Mouse (Mus musculus): ENCODE data around the gene Tmem238. TPM values are rescaled to one million over a fixed set of nuclear protein-coding genes. Genes with fewer than 3 reads are reported as not detected.

Gene Tmem238
- polyA plus RNA-seq, 1 experiment from 2014 or later, result 6.2 TPM

DNA sequence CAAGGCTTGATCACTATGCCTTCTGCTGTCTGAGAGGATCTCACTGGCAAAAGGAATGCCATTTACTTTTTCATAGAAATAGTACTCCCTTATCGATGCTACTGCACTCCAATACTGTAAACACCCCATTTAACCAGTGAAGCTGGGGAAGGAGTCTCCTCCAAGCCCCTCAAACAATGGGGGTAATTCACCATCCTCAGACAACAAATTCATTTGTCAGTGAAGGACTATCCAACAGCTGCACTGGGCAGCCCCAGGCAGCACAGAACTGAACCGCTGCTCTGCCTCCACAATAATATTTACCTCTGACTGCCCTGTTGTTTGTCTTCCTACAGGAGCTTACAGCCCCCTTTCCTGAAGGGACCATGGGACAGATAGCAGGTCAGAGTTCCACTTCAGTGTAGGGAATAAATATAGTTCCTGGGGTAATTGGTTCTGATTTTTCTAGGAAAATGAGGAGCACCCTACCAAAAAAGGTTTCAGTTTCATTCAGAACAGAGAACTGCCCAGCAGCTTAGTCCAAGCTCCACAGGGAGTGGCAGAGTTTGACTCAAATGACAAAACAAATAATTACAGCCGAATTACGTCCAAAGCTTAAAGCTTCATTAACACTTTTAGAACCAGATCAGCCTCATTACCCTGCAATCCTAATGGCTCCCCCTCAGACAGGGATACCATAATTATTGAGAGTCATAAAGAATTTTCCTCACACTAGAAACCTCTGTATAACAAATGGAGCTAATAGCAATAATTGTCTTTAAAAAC is 24.3 kb downstream of the Tmem238 start:
- Histone ChIP-seq H3K4me2 (replicated peaks) (no peak overlapping the region), H3K4me3 (no peak overlapping the region), H3K9me3 (no peaks in the 10 kb centered on the region), H3K4me1 (peaks cover 4% of the 10 kb centered on the region), H3K36me3 (no peaks in the 10 kb centered on the region), H3K9ac (no peak overlapping the region), H3K27me3 (0 out of 2 replicates have a peak, but pooled peaks cover 2% of the 10 kb centered on the region), H3K27ac (no peak overlapping the region)
- WGBS, result 11% methylated on average over 4 of the region's 4 CpGs
- ATAC-seq (ENCODE audit: insufficient number of reproducible peaks, insufficient read depth, low FRiP score, low TSS enrichment), result no peak

- H3K9me3 ChIP-seq, result no peaks in the 10 kb centered on the region
- H3K27me3 ChIP-seq, result no peaks in the 10 kb centered on the region
- H3K4me3 ChIP-seq, result no peak overlapping the region
- no peaks in the 10 kb centered on the region; the same call in 1 of the 2 replicates for H3K4me1 ChIP-seq
- no peak for ATAC-seq (ENCODE audit: insufficient number of reproducible peaks, insufficient read depth, low FRiP score, low TSS enrichment)
- no peak overlapping the region for H3K4me2 ChIP-seq (replicated peaks)
- 44% methylated on average over 1 of the region's 1 CpGs for WGBS
- H3K9ac ChIP-seq, result no peak overlapping the region
- no peaks in the 10 kb centered on the region for H3K36me3 ChIP-seq
- no peak overlapping the region for H3K27ac ChIP-seq
Observed at GRCm38 (mm10) chr7:4759670-4760069, 29.8 kb downstream of the Tmem238 start.

DNA sequence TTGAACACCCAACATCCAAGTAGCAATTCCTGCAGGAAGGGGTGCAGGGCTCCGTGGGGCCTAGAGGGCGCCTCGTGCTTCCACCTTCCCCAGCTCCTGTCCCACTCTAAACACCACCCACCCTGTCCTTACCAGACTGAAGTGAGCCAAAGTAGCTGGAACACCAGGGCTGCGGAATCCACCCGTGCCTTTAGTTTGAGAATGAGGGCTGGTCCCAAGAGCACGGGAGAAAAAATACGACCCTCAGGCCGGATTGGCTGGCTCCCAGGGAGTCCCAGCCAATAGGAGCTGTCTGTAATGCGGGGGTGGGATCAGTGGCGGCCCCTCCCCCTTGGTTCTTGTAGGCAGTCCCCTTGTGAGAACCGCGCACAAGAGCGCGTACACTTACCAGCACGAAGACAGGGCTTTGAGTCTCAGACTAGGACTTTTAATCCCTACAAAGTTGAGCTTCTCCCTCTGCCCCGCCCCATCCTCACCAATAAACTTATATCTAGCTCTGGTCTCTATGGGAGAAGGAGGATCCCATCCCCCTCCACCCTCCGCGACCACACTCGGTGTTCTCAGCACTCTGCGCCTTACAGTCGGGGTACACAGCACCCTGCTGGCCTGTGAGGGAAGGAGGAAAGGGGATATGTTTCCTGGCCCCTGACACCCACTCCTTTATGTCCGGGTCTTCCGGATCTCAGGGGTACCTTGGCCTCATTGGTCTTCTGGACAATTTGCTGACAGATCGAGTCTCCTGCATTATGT is 36.5 kb downstream of the Tmem238 start, which contains the start of gene Cox6b2:
Gene Cox6b2, minus strand, starts transcription at position 274 of the 750 bp plus-strand sequence.
- Histone ChIP-seq H3K9ac (peak within 1 kb of the TSS; percentile 19; the same call in 1 of the 2 replicates), H3K9me3 (no peaks in the 10 kb centered on the region), H3K4me3 (peak within 1 kb of the TSS; percentile 43), H3K27me3 (no peaks in the 10 kb centered on the region), H3K4me1 (peaks cover 10% of the 10 kb centered on the region; the same call in 1 of the 2 replicates), H3K36me3 (no peaks in the 10 kb centered on the region), H3K4me2 (replicated peaks) (peak within 1 kb of the TSS; percentile 47), H3K27ac (peak within 1 kb of the TSS; percentile 86)
- WGBS, result 3% methylated on average over 24 of the region's 24 CpGs
- ATAC-seq (ENCODE audit: insufficient number of reproducible peaks, insufficient read depth, low FRiP score, low TSS enrichment), result peak; percentile 92

DNA sequence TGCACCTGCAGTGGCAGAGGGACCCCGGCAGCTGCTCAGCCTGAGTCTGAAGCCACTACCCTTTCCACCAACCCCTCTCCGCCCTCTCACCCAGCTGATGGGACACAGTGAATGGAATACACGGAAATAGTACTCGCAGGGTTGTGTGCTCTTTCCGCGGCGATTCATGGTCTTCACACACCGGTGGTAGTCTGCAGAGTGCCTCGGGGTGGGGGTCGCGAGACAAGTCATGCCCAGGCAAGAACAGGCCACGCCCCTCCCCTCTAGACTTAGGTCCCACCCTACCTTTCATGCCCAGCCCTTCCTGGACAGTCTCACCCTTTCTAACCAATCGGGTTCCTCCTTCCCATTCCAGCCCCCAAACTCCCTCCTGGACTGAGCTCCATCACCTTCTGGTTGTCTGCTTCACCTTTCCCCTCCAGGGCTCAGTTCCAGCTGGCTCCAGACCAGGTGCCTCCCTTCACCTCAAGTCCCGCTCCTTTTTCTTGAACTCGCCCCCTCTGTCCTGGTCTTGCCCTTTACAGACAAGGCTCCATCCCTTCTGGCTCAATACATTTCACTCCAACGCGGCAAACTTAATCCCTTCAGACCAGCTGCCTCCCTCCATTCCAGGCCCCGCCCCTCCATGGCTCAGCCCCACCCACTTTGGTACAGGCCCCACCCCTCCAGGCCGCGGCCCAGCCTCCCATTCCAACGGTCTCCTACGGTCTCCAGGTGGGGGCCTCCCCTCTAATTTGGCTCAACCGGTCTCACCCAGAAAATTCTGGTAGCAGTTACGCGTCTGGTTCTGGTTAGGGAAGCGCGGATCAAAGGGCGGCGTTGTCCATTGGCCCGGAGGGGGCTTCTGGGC is 37.3 kb downstream of the Tmem238 start:
- peak overlapping the region; percentile 19; the same call in 1 of the 2 replicates for H3K9ac ChIP-seq
- ATAC-seq (ENCODE audit: insufficient number of reproducible peaks, insufficient read depth, low FRiP score, low TSS enrichment), result peak; percentile 70
- H3K4me2 ChIP-seq (replicated peaks), result peak overlapping the region; percentile 47
- H3K4me3 ChIP-seq, result peak overlapping the region; percentile 43
- peaks cover under 1% of the 10 kb centered on the region; the same call in 1 of the 2 replicates for H3K36me3 ChIP-seq
- no peaks in the 10 kb centered on the region for H3K9me3 ChIP-seq
- H3K27ac ChIP-seq, result peak overlapping the region; percentile 86
- no peaks in the 10 kb centered on the region for H3K27me3 ChIP-seq
- WGBS, result 2% methylated on average over 30 of the region's 30 CpGs
- H3K4me1 ChIP-seq, result peaks cover 10% of the 10 kb centered on the region; the same call in 1 of the 2 replicates

- Histone ChIP-seq H3K36me3 (peaks cover 27% of the 10 kb centered on the region), H3K27ac (no peak overlapping the region), H3K4me2 (replicated peaks) (no peak overlapping the region), H3K4me3 (no peak overlapping the region), H3K9ac (no peak overlapping the region), H3K9me3 (no peaks in the 10 kb centered on the region), H3K27me3 (no peaks in the 10 kb centered on the region), H3K4me1 (peaks cover 10% of the 10 kb centered on the region; the same call in 1 of the 2 replicates)
- ATAC-seq (ENCODE audit: insufficient number of reproducible peaks, insufficient read depth, low FRiP score, low TSS enrichment), result no peak
- WGBS, result 78% methylated on average over 2 of the region's 2 CpGs
Observed at GRCm38 (mm10) chr7:4749169-4749568, 40.3 kb downstream of the Tmem238 start.

DNA sequence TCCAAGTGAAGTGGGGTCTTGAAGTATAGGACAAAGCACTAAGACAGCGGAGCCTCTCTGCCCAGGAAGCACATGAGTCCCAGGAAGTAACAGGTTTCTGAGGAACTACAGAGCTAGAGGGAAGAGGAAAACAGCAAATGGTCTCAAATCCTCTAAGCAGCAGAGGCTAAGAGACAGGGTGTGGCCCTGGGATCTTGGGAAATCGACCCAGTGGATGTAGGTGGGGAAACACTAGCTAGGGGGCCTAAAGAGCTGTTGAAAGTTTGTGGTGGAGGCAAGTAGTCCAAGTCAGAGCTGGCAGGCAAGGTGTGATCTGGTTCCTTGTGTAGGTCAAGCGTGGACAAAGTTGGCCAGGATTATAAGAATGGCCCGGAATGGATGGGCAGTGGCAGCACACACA is 41.1 kb downstream of the Tmem238 start:
- Histone ChIP-seq H3K27ac (no peak overlapping the region), H3K4me3 (no peak overlapping the region), H3K4me2 (replicated peaks) (no peak overlapping the region), H3K36me3 (peaks cover 35% of the 10 kb centered on the region), H3K9me3 (no peaks in the 10 kb centered on the region), H3K9ac (no peak overlapping the region), H3K27me3 (no peaks in the 10 kb centered on the region), H3K4me1 (peaks cover 10% of the 10 kb centered on the region; the same call in 1 of the 2 replicates)
- WGBS, result 75% methylated on average over 4 of the region's 4 CpGs
- ATAC-seq (ENCODE audit: insufficient number of reproducible peaks, insufficient read depth, low FRiP score, low TSS enrichment), result no peak

DNA sequence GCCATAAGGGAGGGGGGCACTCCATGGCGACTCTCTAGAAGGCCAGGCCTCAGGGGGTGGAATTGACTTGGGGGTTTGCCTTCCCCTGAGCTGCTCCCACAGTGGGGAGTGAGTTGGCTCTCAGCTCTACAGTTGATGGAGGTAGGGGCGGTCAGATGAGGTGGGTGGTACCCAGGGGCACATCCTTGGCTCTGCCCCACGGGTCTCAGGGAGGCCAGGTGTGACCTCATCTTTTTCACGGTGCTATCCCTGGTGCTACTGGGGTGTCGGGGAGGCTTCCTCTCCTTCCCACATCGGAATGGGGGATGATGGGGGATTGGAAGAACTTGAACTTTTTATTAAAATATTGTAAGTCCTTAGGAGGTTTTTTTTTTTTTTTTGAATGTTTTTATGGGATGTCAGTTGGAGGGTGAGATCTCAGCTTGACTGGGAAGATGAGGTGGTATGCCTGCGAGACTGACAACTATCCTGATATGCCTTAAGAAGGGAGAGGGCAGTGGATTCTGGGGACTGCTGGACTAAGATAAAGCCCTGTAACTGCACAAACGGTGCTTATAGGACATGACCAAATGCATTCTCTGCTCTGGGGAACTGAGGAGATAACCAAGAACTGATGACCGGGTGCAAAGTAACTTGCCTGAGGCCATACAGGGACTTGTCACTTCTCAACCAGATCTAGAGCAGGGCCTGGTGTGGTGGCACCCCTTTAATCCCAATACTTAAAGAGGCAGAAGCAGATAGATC is 42.1 kb downstream of the Tmem238 start:
- H3K27me3 ChIP-seq, result no peaks in the 10 kb centered on the region
- peaks cover 45% of the 10 kb centered on the region for H3K36me3 ChIP-seq
- peaks cover 14% of the 10 kb centered on the region; the same call in 1 of the 2 replicates for H3K4me1 ChIP-seq
- no peak for ATAC-seq (ENCODE audit: insufficient number of reproducible peaks, insufficient read depth, low FRiP score, low TSS enrichment)
- no peak overlapping the region for H3K27ac ChIP-seq
- H3K4me3 ChIP-seq, result no peak overlapping the region
- no peak overlapping the region for H3K4me2 ChIP-seq (replicated peaks)
- H3K9ac ChIP-seq, result no peak overlapping the region
- H3K9me3 ChIP-seq, result no peaks in the 10 kb centered on the region
- WGBS, result 72% methylated on average over 9 of the region's 9 CpGs

DNA sequence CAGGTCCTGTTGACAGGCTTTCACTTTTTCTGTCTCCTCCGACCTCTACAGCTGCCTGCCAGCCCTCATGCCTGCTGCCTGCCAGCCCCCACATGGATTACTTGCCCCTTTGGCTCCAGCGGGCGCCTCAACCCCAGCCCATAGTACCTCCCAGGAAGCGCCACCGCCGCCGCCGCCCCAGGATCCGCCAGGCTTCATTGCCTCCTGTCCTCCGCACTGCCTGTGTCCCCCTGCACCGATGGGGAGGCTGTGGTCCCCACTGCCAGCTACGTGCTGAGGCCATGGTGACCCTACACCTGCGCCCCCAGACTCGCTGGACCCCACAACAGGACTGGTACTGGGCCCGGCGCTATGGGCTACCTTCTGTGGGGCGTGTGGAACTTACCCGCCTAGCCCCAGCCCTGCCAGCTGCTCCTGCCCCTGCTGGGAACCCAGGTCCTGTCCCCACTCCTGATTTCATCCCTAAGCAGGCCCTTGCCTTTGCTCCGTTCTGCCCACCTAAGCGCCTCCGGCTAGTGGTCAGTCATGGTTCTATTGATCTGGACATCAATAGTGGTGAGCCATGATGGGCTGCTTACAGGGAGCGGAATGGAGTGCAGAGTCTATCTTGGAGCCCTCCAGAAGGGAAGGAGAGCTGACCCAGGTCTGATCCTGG is 43.0 kb downstream of the Tmem238 start:
- no peak overlapping the region for H3K9ac ChIP-seq
- no peaks in the 10 kb centered on the region for H3K9me3 ChIP-seq
- WGBS, result 88% methylated on average over 22 of the region's 22 CpGs
- no peaks in the 10 kb centered on the region for H3K27me3 ChIP-seq
- ATAC-seq (ENCODE audit: insufficient number of reproducible peaks, insufficient read depth, low FRiP score, low TSS enrichment), result no peak; the same call in 1 of the 2 replicates
- no peak overlapping the region for H3K4me3 ChIP-seq
- H3K4me1 ChIP-seq, result peaks cover 15% of the 10 kb centered on the region
- H3K36me3 ChIP-seq, result peaks cover 50% of the 10 kb centered on the region
- H3K27ac ChIP-seq, result no peak overlapping the region
- H3K4me2 ChIP-seq (replicated peaks), result no peak overlapping the region

DNA sequence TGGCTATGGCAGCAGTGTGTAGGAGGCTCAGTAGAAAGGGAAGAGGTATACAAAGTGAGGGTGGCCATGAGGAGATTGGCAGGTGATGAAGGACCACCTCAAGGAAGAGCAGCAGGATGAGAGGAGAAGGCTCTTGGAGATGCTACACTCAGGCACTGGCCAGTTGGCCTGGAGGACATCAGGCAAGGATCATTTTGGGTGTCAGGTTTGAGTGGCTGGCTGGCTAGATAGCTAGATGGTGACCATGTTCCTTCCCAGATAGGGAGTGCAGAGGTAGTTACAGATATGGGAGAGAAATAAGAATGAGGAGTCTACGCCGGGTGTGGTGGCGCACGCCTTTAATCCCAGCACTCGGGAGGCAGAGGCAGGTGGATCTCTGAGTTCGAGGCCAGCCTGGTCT is 44.6 kb downstream of the Tmem238 start:
- WGBS, result 95% methylated on average over 6 of the region's 6 CpGs
- Histone ChIP-seq H3K27me3 (no peaks in the 10 kb centered on the region), H3K4me1 (peaks cover 18% of the 10 kb centered on the region), H3K9ac (no peak overlapping the region), H3K27ac (no peak overlapping the region), H3K4me3 (no peak overlapping the region), H3K9me3 (no peaks in the 10 kb centered on the region), H3K36me3 (peaks cover 50% of the 10 kb centered on the region), H3K4me2 (replicated peaks) (no peak overlapping the region)
- no peak for ATAC-seq (ENCODE audit: insufficient number of reproducible peaks, insufficient read depth, low FRiP score, low TSS enrichment)

- Histone ChIP-seq H3K9me3 (no peaks in the 10 kb centered on the region), H3K36me3 (peaks cover 50% of the 10 kb centered on the region), H3K4me2 (replicated peaks) (no peak overlapping the region), H3K4me1 (peaks cover 24% of the 10 kb centered on the region), H3K9ac (no peak overlapping the region), H3K4me3 (no peak overlapping the region), H3K27ac (no peak overlapping the region), H3K27me3 (no peaks in the 10 kb centered on the region)
- WGBS, result 77% methylated on average over 2 of the region's 2 CpGs
- ATAC-seq (ENCODE audit: insufficient number of reproducible peaks, insufficient read depth, low FRiP score, low TSS enrichment), result no peak
Observed at GRCm38 (mm10) chr7:4743354-4743753, 46.1 kb downstream of the Tmem238 start.

Measured in embryonic facial prominence, embryonic 12.5 days (tissue).